Mouse (Mus musculus) erythroblast, embryonic 14.5 days (primary cell): ENCODE results near the gene Tpd52l1. TPM values are rescaled to one million over a fixed set of nuclear protein-coding genes. Genes with fewer than 3 reads are reported as not detected.

ENCODE experiments used
- H3K27me3 ChIP-seq: 2 replicates; pipeline ENCODE4 v1.6.1; 2012; ENCODE audit warnings: inconsistent platforms; ENCODE audit not compliant: control insufficient read depth
- H3K36me3 ChIP-seq: 2 replicates; pipeline ENCODE4 v1.6.1; 2012; ENCODE audit warnings: mild to moderate bottlenecking, inconsistent platforms; ENCODE audit not compliant: control insufficient read depth
- H3K4me1 ChIP-seq: 2 replicates; pipeline ENCODE4 v1.6.1; 2012; ENCODE audit warnings: inconsistent platforms; ENCODE audit not compliant: control insufficient read depth
- H3K4me3 ChIP-seq: replicated peaks from 2 replicates; pipeline ENCODE3; 2012; ENCODE audit warnings: moderate library complexity, mild to moderate bottlenecking, inconsistent platforms
- H3K9me3 ChIP-seq: 2 replicates; pipeline ENCODE4 v1.6.1; 2012; ENCODE audit warnings: low read length, inconsistent platforms, mixed read lengths; ENCODE audit not compliant: control insufficient read depth
- GATA1 ChIP-seq: IDR thresholded peaks from 2 replicates; pipeline ENCODE4 v1.6.1; 2012; ENCODE audit warnings: low read length, inconsistent platforms, mixed read lengths
- TAL1 ChIP-seq: IDR thresholded peaks from 3 replicates; pipeline ENCODE4 v1.6.1; 2012; ENCODE audit warnings: low read length, inconsistent platforms, mixed read lengths
- polyA plus RNA-seq: library from polyadenylated mRNA; stranded (reverse); fragments of >175 nt; gene quantifications from 2 replicates; pipeline ENCODE4 v1.2.3, GENCODE M21; 2012

Gene Tpd52l1
- polyA plus RNA-seq, 1 experiment = not detected

- TF ChIP-seq TAL1 = no peak
- TF ChIP-seq GATA1 = no peak
- no peaks in the 10 kb centered on the region for H3K27me3 ChIP-seq
- H3K4me1 ChIP-seq = no peaks in the 10 kb centered on the region
- H3K4me3 ChIP-seq = no peak overlapping the region
- H3K36me3 ChIP-seq = no peaks in the 10 kb centered on the region
- no peaks in the 10 kb centered on the region for H3K9me3 ChIP-seq
These were observed 156.9 kb downstream of the Tpd52l1 start for GRCm38 (mm10) chr10:31288697-31289390.

DNA sequence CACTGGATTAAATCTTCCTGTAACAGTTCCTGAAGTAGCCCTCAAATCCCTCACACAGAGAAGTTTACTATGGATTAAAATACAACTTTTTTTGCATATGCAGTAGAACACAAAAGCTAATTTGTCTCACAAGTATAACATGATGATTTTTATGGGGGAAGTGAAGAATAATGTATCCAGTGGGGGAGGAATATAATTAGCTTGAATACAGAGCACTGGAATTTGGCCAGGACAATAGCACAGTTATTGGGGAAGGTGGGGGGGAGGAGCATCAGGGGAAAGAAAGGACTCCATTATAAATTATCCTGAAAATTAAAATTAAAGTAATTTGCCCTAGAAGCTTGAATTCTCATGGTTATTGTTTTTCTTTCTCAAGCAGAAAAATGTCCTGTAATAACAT lies 158.0 kb downstream of the Tpd52l1 start:
- TF ChIP-seq TAL1 (no peak), GATA1 (no peak)
- H3K4me3 ChIP-seq = no peak overlapping the region
- no peaks in the 10 kb centered on the region for H3K4me1 ChIP-seq
- no peaks in the 10 kb centered on the region for H3K9me3 ChIP-seq
- H3K36me3 ChIP-seq = no peaks in the 10 kb centered on the region
- no peaks in the 10 kb centered on the region for H3K27me3 ChIP-seq

Other genes with a start within 250 kb of the Tpd52l1 start
- gene Hddc2, start 132.6 kb downstream of the Tpd52l1 start, polyA plus RNA-seq = 0.03 TPM in 1 of 2 replicates, not detected in the other
- gene Rnf217, start 163.2 kb upstream of the Tpd52l1 start, polyA plus RNA-seq = not detected in 2 replicates